Mouse (Mus musculus) small intestine, adult 2 months (tissue): ENCODE measurements around the gene Cdt1.

Experiments used
- CTCF ChIP-seq: fragments of 200-500 bp; IDR thresholded peaks from 2 replicates; pipeline ENCODE4 v1.5.1; 2012; ENCODE audit warnings: low read depth, mild to moderate bottlenecking, control low read depth, inconsistent platforms, low read length, moderate library complexity, mixed read lengths; ENCODE audit not compliant: insufficient replicate concordance, insufficient read length; ENCODE audit errors: extremely low read depth
- POLR2A ChIP-seq: fragments of 200-500 bp; IDR thresholded peaks from 2 replicates; pipeline ENCODE4 v1.6.1; 2012; ENCODE audit warnings: low read depth, mild to moderate bottlenecking, control low read depth, inconsistent platforms, low read length, moderate library complexity

DNA sequence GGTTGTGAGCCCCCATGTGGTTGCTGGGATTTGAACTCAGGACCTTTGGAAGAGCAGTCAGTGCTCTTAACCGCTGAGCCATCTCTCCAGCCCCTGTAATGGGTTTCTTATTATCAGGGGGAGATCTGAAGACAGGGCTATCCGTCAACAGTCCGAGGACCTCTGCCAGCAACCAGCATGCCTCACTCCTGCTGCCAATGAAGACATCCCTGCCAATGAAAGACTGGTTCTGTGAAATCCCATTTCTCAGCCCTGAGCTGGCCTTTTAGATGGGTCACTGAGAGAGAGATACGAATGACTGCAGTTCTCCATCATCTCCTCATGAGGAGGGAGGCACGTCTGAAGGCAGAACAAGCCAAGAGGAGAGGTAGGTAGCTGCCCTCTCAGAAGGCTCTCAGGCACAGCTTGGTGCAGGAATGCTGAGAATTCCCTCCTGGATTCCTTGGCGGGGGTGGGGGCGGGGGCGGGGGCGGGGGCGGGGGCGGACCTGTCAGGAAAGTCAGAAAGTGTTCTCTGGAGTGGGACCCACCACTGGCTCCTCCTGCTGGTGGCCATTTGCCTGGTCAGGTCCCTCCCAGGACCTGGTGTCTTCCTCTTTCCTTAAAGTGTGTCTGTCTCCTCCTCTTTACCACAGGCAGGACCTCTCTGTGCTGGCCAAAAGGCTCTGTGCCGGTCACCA lies 9.0 kb upstream of the Cdt1 start:
- TF ChIP-seq CTCF (no peak), POLR2A (no peak)
